Mouse (Mus musculus) frontal cortex, adult (tissue): ENCODE measurements around the gene Pgap3.

Experiments
- ATAC-seq: cut with Nextera tagmentation; 2 replicates; pipeline ENCODE4 v1.9.2; 2017; ENCODE audit warnings: mild to moderate bottlenecking, moderate library complexity, mixed read lengths; ENCODE audit not compliant: low TSS enrichment

Pgap3 gene

DNA sequence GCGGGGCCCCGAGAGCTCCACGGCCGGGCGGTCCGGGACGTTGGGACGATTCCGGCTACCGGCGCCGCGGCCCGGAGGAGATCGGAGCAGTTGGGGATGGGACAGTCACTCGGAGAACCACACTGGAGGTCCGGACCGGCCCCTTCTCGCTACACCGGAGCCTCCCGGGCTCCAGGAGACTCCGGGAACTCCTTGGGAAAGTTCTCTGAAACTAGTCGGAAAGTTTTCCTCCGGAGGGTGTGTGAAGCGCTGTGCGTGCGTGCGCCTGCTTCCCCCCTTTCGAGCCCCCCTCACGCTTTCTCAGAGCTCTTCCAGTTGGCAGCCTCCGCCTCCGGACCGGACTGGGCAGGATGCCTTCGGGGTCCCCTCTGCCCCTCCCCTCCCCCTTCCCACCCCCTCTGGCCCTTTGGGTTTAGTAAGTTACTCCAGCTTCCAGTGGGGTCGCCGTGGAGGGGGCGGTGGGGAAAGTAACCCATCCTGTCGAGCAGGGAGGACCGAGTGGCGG is 12.6 kb upstream of the Pgap3 start:
- no peak for ATAC-seq

DNA sequence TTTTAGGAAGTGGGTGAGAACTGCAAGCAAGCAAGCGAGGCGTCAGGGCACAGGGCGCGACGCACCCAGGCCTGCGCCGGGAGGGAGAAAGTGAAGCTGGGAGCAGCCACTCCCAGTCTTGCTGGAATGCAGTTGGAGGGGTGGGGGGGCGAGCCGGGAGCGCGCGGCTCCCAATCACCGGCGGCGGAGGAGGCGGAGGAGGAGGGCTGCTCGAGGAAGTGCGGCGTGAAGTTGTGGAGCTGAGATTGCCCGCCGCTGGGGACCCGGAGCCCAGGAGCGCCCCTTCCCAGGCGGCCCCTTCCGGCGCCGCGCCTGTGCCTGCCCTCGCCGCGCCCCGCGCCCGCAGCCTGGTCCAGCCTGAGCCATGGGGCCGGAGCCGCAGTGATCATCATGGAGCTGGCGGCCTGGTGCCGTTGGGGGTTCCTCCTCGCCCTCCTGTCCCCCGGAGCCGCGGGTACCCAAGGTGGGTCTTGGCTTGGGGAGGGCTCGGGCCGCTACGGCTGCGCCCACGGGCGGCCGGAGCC is 12.0 kb upstream of the Pgap3 start, which contains the start of gene Erbb2:
Erbb2 (plus strand) TSS at position 198 of the 524 bp plus-strand sequence.
- peak; percentile 41; the same call in 1 of the 2 replicates for ATAC-seq

DNA sequence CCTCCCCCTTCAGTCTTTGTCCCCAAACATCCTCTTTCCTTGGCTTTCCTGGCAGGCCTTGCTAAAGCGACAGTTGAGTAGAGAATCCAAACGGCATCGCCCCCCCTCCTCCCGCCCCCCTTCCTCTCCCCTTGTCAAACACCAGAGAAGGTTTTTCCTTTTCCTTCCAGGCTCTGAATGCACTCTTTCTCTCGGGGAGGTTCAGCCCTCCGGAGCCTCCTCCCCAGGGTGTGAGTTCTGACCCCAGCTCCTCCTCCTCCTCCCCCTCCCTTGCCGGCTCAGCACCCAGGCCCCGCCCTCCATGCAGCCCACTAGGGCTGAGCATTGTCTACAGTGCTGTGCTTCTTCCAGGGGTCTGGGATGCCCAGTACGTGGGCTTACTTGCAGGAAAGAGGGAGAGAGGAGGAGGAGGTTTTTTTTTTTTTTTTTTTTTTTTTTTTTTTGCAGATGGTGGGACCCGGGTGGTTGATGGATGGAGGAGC is 9.1 kb upstream of the Pgap3 start:
- no peak for ATAC-seq

DNA sequence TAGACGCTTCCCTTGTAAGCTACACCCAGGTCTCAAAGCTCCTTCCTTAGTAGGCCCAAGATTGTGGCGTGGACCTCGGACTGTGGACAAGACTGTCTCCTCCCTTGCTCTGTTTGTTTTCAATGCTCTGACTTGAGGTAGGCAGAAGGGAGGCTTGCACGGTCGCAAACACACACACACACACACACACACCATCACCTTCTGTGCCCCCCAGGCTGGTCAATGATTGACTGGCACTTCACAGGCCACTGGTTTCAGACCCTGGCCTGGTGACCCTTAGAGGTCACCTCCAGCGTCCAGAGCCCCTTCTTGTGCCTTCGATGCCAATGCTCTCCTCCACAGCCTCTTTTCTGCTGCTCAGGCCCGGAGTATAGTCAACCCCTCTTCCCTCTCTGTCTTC is 8.6 kb upstream of the Pgap3 start:
- ATAC-seq: no peak

DNA sequence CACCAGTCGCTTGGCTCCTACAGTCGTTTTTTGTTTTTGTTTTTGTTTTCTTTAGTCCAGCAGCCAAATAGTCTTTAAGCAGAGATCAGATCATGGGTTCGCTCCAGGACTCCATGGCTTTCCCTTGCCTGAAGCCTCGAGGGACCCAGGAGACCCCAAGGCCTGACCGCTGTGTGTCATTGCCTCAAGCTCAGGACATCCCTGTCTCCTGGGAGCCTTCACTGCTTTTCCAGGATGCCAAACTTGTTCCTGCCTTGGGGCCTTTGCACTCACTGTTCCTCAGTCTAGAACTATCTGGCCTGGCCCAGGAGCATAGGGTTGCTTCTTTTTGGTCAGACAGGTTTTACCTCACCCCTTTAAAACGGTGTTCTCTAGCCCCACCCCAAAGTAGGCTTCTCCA is 6.3 kb upstream of the Pgap3 start:
- no peak for ATAC-seq

DNA sequence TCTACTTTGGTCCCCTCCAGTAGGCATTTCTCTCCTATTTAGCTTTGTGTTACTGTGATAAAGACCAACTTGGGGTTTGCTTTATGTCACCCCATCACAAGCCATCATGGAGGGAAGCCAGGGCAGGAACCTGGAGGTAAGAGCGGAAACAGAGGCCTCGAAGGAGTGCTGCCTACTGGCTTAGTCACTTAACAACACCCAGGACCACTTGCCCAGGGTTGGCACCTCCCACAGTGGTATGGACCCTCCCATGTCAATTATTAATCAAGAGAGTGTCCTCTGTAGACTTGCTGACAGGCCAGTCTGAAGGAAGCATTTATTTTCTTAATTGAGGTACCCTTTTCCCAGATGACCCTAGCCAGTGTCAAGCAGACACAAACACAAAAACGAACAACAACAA is 526 bp upstream of the Pgap3 start:
- ATAC-seq: no peak

DNA sequence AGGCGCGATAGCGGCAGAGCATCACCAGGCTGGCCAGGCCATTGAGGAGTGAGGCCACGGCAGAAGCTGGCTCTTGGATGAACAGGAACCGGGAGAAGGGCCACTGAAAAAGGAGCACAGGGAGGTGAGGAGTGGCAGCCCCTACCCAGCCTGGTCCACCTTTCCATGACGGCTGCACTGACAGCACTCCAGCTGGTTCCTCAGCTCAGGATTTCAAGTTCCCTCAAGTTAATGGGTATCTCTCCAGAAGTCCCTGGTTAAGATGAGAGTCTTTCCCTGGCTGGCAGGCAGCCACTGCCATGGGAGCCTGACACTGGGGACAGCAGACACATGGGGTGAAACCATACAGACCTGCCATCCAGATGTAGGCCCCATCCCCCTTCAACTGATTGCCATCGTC is 2.3 kb downstream of the Pgap3 start:
- ATAC-seq: no peak

DNA sequence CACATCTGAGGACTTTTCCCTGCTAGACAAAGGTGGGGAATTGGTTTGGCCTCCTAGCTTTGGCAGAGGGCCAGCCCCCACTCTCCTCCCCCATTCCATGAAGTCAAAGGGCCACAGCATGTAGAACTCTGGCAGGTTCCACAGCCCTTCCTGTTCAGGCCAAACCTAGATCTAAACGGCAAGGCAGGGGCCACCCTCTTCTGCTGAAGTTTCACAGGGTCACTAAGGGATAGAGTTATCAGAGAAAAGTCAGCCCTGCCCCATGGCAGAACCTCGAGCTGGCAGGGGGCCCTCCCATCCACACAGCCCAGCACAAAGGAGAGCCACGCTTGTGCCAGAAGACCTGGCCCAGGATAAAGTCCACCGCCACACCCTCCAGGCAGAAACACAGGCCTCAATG is 5.2 kb downstream of the Pgap3 start:
- no peak for ATAC-seq

DNA sequence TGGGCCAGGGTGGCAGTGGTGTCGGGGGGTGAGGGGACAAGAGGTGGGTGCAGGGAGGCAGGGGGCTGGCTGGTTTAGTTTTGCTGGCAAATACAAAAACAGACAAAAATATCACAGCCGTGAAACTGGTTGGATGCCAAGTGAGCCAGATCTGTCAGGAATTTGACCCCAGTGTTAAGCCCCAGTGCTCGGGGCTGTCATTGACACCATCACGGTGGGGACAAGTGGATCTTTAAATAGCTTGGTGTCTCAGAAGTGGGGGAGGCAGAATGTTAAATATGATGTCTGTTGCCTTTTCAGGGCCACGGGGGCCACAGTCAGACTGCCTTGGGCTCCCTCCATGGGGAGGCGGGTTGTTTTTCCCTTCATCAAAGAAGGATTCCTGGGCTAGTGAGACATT is 6.0 kb downstream of the Pgap3 start:
- no peak for ATAC-seq

DNA sequence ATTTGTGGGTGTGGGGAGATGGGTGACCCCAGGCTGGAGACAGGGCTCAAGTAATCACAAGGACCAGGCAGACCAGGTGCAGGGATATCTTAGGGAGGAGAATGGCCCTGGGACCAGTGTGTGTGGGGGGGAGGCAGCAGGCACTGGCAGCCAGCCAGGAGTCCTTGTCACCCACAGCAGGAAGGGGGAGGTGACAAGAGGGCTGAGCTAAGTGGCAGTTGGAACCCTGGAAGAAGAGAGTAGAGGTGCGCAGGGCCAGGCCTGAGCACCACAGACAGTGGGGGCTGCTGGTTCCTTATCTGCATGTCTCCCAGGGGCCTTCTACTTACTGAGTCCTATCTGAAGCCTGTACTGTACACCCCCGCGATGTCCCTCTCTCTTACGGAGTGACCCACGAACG is 7.0 kb downstream of the Pgap3 start:
- no peak for ATAC-seq

DNA sequence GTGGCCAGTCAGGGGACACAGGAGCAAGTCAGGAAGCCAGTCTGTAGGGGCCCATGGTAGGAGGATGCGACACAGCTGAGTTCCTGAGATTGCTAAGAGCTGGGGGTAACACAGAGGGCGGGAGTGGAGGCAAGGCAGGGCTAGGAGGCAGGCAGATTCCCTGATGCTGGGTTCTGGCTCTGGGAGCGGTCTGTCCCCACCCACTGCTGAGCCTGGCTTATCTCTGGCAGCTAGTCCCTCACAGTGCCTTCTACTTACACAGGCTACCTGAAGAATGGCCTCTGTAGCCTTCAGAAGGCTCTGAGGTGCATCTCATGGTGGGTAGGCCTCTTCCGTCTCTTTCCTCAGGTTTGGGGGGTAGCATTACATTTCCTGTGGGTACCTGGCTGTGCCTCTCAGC is 7.6 kb downstream of the Pgap3 start:
- ATAC-seq: no peak

DNA sequence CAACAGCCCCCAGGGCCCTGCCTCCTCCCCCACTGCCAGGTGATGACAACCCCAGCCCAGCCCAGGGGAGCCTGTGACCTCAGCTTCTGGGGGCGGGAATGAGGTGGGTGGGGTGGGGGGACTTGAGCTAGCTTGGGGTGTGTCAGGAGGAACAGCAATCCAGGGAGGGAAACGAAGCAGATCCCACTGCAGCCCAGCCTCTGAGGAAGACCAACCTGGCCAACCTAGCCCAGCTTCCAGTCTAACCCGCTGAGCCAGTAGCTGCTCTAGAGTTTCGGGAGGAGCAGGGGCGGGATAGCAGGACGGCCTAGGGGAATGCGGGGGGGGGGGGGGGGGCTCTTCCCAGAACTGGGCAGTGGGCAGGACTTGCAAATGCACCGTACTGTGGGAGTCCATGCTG is 8.3 kb downstream of the Pgap3 start:
- ATAC-seq: no peak

DNA sequence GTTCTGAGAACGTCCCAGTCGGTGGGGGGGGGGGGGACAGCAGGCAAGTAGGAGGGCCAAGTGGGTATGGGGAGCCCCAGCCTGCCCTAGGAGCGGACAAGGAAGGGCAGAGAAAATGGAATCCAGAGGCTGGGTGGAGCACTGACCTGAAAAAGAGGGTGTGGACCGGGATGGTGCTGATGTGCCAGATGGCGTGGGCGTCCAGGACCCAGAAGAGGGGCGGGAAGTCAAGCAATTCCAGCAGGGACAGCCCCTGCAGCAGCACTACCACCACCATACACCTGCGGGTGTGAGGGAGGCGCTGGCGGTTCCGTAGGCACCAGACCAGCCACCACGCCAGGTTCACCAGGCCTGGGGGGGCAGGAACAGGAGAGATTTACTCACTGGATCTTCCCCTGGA is 10.1 kb downstream of the Pgap3 start:
- ATAC-seq: no peak

DNA sequence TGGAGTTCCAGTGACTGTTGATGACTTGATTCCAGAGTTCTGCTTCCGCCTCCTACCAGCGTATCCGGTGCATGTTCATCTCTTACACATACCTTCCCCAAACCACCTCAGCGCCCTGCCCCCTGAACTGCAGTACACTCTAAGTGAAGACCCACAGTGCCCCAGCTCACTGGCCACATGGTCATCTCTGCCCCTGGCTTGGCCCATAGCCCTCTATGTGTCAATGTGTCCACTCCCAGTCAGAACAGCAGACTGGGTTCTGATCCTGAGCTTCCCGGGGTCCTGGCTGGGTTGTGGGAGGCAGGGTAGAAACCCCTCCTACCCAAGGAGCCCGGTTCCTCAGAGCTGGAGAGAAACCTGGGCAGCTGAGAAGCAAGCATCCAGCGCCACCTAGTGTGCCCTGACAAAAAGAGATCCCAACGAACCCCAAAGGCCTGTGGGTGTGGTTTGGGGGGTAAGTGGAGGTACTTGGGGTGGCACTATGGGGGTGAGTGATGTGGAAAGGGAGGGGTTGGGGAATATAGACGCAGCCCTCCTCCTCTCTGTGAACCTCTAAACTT is 11.0 kb downstream of the Pgap3 start:
- peak; percentile 56; the same call in 1 of the 2 replicates for ATAC-seq

DNA sequence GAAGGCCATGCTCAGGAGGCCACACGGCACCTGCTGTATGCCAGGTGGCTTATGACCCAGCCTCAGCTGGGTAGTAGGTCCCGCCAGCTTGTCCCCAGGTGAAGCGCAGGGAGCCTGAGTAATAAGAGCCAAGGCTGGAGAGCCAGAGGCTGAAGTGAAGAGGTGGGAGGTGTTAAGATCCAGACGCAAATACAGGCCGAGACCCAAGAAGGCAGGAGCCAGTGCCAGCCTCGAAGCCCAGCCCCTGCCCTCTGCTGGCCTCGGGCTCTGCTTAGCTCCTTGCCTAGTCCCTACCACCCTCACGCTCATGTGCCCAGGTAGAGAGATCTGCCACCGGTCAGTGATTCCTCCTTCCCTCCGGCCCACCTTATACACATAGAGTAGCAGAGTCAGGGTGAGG is 12.0 kb downstream of the Pgap3 start:
- ATAC-seq: no peak

DNA sequence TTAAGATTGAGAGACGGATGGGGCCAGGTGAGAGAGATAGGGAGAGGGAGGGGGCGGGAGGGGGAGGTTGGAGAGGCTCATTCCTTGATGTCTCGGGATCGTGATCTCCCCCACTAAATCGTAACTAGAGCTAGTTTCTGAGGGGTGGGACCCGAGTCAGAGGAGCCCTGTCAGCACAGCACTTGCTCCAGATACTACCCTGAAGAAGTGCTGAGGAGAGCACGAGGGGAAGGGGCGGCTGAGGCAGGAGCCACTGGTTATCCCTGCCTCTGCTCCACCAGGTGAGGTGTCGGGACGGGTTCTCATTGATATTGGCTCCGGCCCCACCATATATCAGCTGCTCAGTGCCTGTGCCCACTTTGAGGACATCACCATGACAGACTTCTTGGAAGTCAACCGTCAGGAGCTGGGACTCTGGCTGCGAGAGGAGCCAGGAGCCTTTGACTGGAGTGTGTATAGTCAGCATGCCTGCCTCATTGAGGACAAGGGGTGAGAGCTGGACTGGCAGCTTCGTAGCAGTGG is 13.2 kb downstream of the Pgap3 start:
- no peak for ATAC-seq

DNA sequence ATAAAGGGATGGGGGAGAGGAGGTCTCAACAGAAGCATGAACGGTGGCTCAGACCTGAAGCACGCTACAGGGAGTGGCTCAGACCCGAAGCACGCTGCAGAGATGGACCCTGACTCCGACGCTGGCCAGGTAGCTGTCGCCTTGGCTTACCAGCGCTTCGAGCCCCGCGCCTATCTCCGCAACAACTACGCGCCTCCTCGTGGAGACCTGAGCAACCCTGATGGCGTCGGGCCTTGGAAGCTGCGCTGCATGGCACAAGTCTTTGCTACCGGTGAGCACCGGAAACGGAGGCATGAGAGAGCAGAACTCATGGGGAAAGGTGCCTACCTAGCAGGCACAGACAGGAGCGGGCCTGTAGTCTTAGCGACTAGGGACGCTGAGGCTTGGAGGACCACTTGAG is 13.7 kb downstream of the Pgap3 start:
- ATAC-seq: no peak

DNA sequence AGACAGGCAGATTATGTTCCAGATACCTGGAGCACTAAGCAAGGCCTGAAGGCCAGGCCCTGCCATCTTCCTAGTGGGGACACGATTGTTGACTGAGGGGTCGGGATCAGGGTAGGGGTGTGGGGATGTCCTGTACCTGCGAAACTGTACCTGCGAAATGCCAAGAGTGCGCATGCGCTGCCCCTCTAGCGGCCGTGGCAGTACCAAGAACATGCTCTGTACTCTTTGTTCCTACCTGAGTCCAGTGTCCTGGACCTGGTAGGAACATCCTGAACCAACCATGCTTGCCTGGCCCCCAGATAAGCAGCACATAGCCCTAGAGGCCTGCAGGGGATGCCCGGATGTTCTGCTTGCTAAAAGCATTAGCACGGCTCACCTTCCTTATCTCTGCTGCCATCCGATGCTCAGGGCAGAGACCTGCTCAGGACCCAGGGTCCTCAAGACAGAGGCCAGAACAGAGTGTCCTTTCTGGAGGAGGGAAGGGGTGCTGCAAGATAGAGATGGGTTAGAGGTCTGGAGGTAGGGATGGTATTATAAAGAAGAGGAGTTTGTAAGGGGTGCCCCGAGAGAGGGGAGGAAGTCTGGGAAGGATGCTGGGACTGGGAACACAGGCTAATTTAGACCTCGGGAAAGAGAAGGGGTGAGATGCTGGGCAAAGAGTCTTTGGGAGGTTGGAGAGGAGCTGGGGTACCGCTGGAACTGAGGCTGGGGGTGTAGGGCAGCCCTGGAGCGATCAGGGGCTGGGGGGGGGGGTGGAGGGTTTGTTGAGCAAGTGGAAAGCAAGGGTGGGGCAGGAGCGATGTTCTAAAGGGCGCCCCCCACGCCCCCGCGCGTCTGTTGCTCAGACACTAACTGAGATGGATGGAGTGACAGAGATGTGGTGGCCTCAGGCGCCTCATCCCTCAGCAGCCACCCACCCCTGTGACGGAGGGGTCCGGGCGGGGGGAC is 14.4 kb downstream of the Pgap3 start, which contains the start of gene Pnmt:
Pnmt (plus strand) TSS at position 813 of the 948 bp plus-strand sequence.
- ATAC-seq: no peak

DNA sequence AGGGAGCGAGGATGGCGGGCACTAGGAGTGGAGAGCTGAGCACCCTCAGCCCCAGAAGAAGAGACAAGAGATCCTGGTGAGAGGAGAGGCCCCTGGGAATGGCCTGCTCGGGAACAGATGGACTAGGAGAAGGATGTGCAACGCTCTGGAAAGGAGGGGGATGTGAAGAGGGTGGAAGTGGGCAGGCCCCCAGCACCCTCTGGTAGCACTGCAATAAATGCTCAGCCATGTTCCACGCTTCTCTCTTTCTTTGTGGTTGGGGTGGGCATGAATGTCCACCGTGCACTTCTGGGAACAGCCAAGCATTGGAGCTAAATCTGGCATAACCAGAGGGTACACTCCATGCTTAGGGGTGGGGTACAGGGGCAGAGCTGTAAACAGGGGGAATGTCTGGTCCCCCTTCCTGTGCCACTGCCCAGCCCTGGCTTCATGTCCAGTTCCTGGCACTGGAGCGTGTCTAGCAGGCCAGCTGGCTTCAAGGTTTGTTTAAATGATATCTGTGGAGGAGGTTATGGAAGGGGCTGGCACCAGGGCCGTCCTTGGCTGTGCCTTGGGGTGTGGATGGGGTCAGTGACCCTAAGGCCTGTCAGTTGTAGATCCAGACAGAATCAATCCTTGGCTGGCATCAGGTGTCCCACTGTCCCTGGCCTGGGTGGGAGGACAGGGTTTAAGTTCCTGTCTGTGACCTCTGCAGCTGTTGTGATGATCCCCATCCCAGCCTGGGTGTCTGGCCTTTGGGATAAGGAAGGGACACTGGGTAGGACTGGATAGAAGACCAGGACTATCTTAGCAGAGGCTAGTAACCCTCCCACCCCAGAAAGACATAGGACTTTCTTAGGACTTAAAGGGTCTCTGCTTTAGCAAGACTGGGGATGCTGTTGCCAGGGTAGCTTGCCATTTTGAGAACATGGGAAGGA is 15.3 kb downstream of the Pgap3 start:
- peak; percentile 26; the same call in 1 of the 2 replicates for ATAC-seq

DNA sequence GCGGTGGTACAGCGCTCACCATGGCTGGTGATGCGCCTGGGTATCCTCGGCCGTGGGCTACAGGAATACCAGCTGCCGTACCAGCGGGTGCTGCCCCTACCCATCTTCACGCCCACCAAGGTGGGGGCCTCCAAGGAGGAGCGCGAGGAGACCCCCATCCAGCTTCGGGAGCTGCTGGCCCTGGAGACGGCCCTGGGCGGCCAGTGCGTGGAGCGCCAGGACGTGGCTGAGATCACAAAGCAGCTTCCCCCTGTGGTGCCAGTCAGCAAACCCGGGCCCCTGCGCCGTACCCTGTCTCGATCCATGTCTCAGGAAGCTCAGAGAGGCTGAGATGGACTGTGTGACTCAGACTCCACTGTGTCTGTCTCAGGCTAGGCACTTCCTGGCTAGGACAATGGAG is 16.1 kb downstream of the Pgap3 start:
- ATAC-seq: peak; percentile 22; the same call in 1 of the 2 replicates
